Mouse (Mus musculus): ENCODE results near the gene Slc47a1. TPM values are rescaled to one million over a fixed set of nuclear protein-coding genes. Genes with fewer than 3 reads are reported as not detected.

The Slc47a1 gene
- total and polyA plus RNA-seq, 2 experiments from 2014 or later, result 3.2 to 7.7 TPM

GRCm38 (mm10) chr11:61300716-61301392, 77.3 kb downstream of the Slc47a1 start:
- no peak for DNase-seq (ENCODE audit: low spot score)
- WGBS, result 23% methylated on average over 12 of the region's 16 CpGs
- H3K4me2 ChIP-seq (ENCODE audit: low read depth, low read length), result 0 out of 2 replicates have a peak overlapping the region, but pooled peaks have one; percentile 18

GRCm38 (mm10) chr11:61300205-61300604, 77.9 kb downstream of the Slc47a1 start:
- no peaks in the 10 kb centered on the region for H3K9me3 ChIP-seq (ENCODE audit: low read length)
- H3K27ac ChIP-seq, result no peak overlapping the region
- H3K4me1 ChIP-seq (ENCODE audit: insufficient read depth, low read length), result 0 out of 2 replicates have a peak, but pooled peaks cover 3% of the 10 kb centered on the region

More at GRCm38 (mm10) chr11:61300716-61301392, 77.3 kb downstream of the Slc47a1 start:
- Histone ChIP-seq H3K4me1 (ENCODE audit: insufficient read depth, low read length) (0 out of 2 replicates have a peak, but pooled peaks cover 3% of the 10 kb centered on the region), H3K9me3 (ENCODE audit: low read length) (no peaks in the 10 kb centered on the region; the same call in 1 of the 2 replicates), H3K36me3 (ENCODE audit: insufficient read depth, low read length) (no peaks in the 10 kb centered on the region), H3K4me3 (ENCODE audit: low read length) (no peak overlapping the region), H3K27me3 (ENCODE audit: insufficient read depth, low read length) (no peaks in the 10 kb centered on the region), H3K9ac (replicated peaks; ENCODE audit: low read length) (no peak overlapping the region), H3K27ac (no peak overlapping the region)
- TF ChIP-seq CTCF (IDR thresholded peaks at IDR 0.05; ENCODE audit: low read depth), result no peak
- no peak for ATAC-seq

GRCm38 (mm10) chr11:61297901-61298300, 80.2 kb downstream of the Slc47a1 start:
- Histone ChIP-seq H3K36me3 (ENCODE audit: insufficient read depth, low read length) (no peaks in the 10 kb centered on the region), H3K9me3 (ENCODE audit: low read length) (no peaks in the 10 kb centered on the region), H3K4me3 (ENCODE audit: low read length) (no peak overlapping the region), H3K9ac (replicated peaks; ENCODE audit: low read length) (no peak overlapping the region), H3K27me3 (ENCODE audit: insufficient read depth, low read length) (no peaks in the 10 kb centered on the region), H3K4me2 (ENCODE audit: low read depth, low read length) (no peak overlapping the region), H3K4me1 (ENCODE audit: insufficient read depth, low read length) (0 out of 2 replicates have a peak, but pooled peaks cover 3% of the 10 kb centered on the region), H3K27ac (no peak overlapping the region)
- ATAC-seq, result no peak
- DNase-seq (ENCODE audit: low spot score), result no peak
- 69% methylated on average over 2 of the region's 2 CpGs for WGBS
- no peak for TF ChIP-seq CTCF (IDR thresholded peaks at IDR 0.05; ENCODE audit: low read depth)

More at GRCm38 (mm10) chr11:61300205-61300604, 77.9 kb downstream of the Slc47a1 start:
- H3K4me3 ChIP-seq (ENCODE audit: low read length), result no peak overlapping the region
- H3K27me3 ChIP-seq (ENCODE audit: insufficient read depth, low read length), result no peaks in the 10 kb centered on the region
- no peaks in the 10 kb centered on the region for H3K36me3 ChIP-seq (ENCODE audit: insufficient read depth, low read length)
- TF ChIP-seq CTCF (IDR thresholded peaks at IDR 0.05; ENCODE audit: low read depth), result no peak
- no peak overlapping the region for H3K9ac ChIP-seq (replicated peaks; ENCODE audit: low read length)
- DNase-seq (ENCODE audit: low spot score) (no peak), ATAC-seq (no peak)
- WGBS, result 58% methylated on average over 3 of the region's 3 CpGs
- H3K4me2 ChIP-seq (ENCODE audit: low read depth, low read length), result no peak overlapping the region

- no peak overlapping the region for H3K27ac ChIP-seq
- H3K4me1 ChIP-seq (ENCODE audit: insufficient read depth, low read length), result 0 out of 2 replicates have a peak, but pooled peaks cover 3% of the 10 kb centered on the region
- H3K9ac ChIP-seq (replicated peaks; ENCODE audit: low read length), result no peak overlapping the region
- no peaks in the 10 kb centered on the region for H3K9me3 ChIP-seq (ENCODE audit: low read length)
- no peaks in the 10 kb centered on the region for H3K36me3 ChIP-seq (ENCODE audit: insufficient read depth, low read length)
- ATAC-seq (no peak), DNase-seq (ENCODE audit: low spot score) (no peak)
- H3K27me3 ChIP-seq (ENCODE audit: insufficient read depth, low read length), result no peaks in the 10 kb centered on the region
- 93% methylated on average over 2 of the region's 2 CpGs for WGBS
- no peak overlapping the region for H3K4me2 ChIP-seq (ENCODE audit: low read depth, low read length)
- no peak overlapping the region for H3K4me3 ChIP-seq (ENCODE audit: low read length)
- TF ChIP-seq CTCF (IDR thresholded peaks at IDR 0.05; ENCODE audit: low read depth), result no peak
Observed at GRCm38 (mm10) chr11:61297326-61297725, 80.8 kb downstream of the Slc47a1 start.

- Histone ChIP-seq H3K27ac (no peak overlapping the region), H3K36me3 (ENCODE audit: insufficient read depth, low read length) (no peaks in the 10 kb centered on the region), H3K4me2 (ENCODE audit: low read depth, low read length) (no peak overlapping the region), H3K9me3 (ENCODE audit: low read length) (no peaks in the 10 kb centered on the region), H3K4me3 (ENCODE audit: low read length) (no peak overlapping the region), H3K4me1 (ENCODE audit: insufficient read depth, low read length) (0 out of 2 replicates have a peak, but pooled peaks cover 3% of the 10 kb centered on the region), H3K9ac (replicated peaks; ENCODE audit: low read length) (no peak overlapping the region), H3K27me3 (ENCODE audit: insufficient read depth, low read length) (no peaks in the 10 kb centered on the region)
- TF ChIP-seq CTCF (IDR thresholded peaks at IDR 0.05; ENCODE audit: low read depth), result no peak
- 24% methylated on average over 1 of the region's 1 CpGs for WGBS
- no peak for ATAC-seq
- no peak for DNase-seq (ENCODE audit: low spot score)
Observed at GRCm38 (mm10) chr11:61296556-61296955, 81.6 kb downstream of the Slc47a1 start.

GRCm38 (mm10) chr11:61295556-61295955, 82.6 kb downstream of the Slc47a1 start:
- Histone ChIP-seq H3K4me2 (ENCODE audit: low read depth, low read length) (no peak overlapping the region), H3K4me3 (ENCODE audit: low read length) (no peak overlapping the region), H3K27ac (no peak overlapping the region), H3K36me3 (ENCODE audit: insufficient read depth, low read length) (no peaks in the 10 kb centered on the region), H3K4me1 (ENCODE audit: insufficient read depth, low read length) (no peaks in the 10 kb centered on the region), H3K9me3 (ENCODE audit: low read length) (no peaks in the 10 kb centered on the region), H3K9ac (replicated peaks; ENCODE audit: low read length) (no peak overlapping the region), H3K27me3 (ENCODE audit: insufficient read depth, low read length) (no peaks in the 10 kb centered on the region)
- ATAC-seq, result no peak
- WGBS, result 91% methylated on average over 2 of the region's 2 CpGs
- no peak for DNase-seq (ENCODE audit: low spot score)
- no peak for TF ChIP-seq CTCF (IDR thresholded peaks at IDR 0.05; ENCODE audit: low read depth)

GRCm38 (mm10) chr11:61294431-61294830, 83.7 kb downstream of the Slc47a1 start:
- no peaks in the 10 kb centered on the region for H3K27me3 ChIP-seq (ENCODE audit: insufficient read depth, low read length)
- TF ChIP-seq CTCF (IDR thresholded peaks at IDR 0.05; ENCODE audit: low read depth), result no peak
- no peaks in the 10 kb centered on the region for H3K4me1 ChIP-seq (ENCODE audit: insufficient read depth, low read length)
- H3K9ac ChIP-seq (replicated peaks; ENCODE audit: low read length), result no peak overlapping the region
- H3K36me3 ChIP-seq (ENCODE audit: insufficient read depth, low read length), result no peaks in the 10 kb centered on the region
- 73% methylated on average over 3 of the region's 3 CpGs for WGBS
- no peak overlapping the region for H3K4me2 ChIP-seq (ENCODE audit: low read depth, low read length)
- H3K4me3 ChIP-seq (ENCODE audit: low read length), result no peak overlapping the region
- no peak for DNase-seq (ENCODE audit: low spot score)
- no peak overlapping the region for H3K27ac ChIP-seq
- H3K9me3 ChIP-seq (ENCODE audit: low read length), result no peaks in the 10 kb centered on the region
- ATAC-seq, result no peak

Other genes starting within 250 kb of the Slc47a1 start
- gene Usp22, start 203.3 kb downstream of the Slc47a1 start, total RNA-seq (2014; rRNA removed), result 526 and 577 TPM in 2 replicates
- 251 and 278 TPM in 2 replicates for gene Usp22, start 203.3 kb downstream of the Slc47a1 start, polyA plus RNA-seq (2015; fragmentation: Nextera tagmentation; extraction: Ambion mirVana)
- 0.63 and 0.93 TPM in 2 replicates for gene Aldh3a1, start 170.8 kb downstream of the Slc47a1 start, total RNA-seq (2014; rRNA removed)
- gene Aldh3a1, start 170.8 kb downstream of the Slc47a1 start, polyA plus RNA-seq (2015; fragmentation: Nextera tagmentation; extraction: Ambion mirVana), result 0.94 and 1.1 TPM in 2 replicates
- 37.9 and 40.4 TPM in 2 replicates for gene Aldh3a2, start 110.9 kb downstream of the Slc47a1 start, total RNA-seq (2014; rRNA removed)
- gene Aldh3a2, start 110.9 kb downstream of the Slc47a1 start, polyA plus RNA-seq (2015; fragmentation: Nextera tagmentation; extraction: Ambion mirVana), result 36.2 and 37.3 TPM in 2 replicates
- 0.16 TPM in 1 of 2 replicates, not detected in the other for gene Slc47a2, start 35.5 kb downstream of the Slc47a1 start, total RNA-seq (2014; rRNA removed)
- 0.14 and 0.21 TPM in 2 replicates for gene Slc47a2, start 35.5 kb downstream of the Slc47a1 start, polyA plus RNA-seq (2015; fragmentation: Nextera tagmentation; extraction: Ambion mirVana)
- 74.3 and 74.9 TPM in 2 replicates for gene Rnf112, start 75.8 kb upstream of the Slc47a1 start, total RNA-seq (2014; rRNA removed)
- 22.0 and 23.8 TPM in 2 replicates for gene Rnf112, start 75.8 kb upstream of the Slc47a1 start, polyA plus RNA-seq (2015; fragmentation: Nextera tagmentation; extraction: Ambion mirVana)
- gene Mfap4, start 107.1 kb upstream of the Slc47a1 start, total RNA-seq (2014; rRNA removed), result 42.1 and 68.1 TPM in 2 replicates
- 38.7 and 43.3 TPM in 2 replicates for gene Mfap4, start 107.1 kb upstream of the Slc47a1 start, polyA plus RNA-seq (2015; fragmentation: Nextera tagmentation; extraction: Ambion mirVana)
- 50.5 and 58.8 TPM in 2 replicates for gene Mapk7, start 116.1 kb upstream of the Slc47a1 start, total RNA-seq (2014; rRNA removed)
- 43.1 TPM in 2 replicates for gene Mapk7, start 116.1 kb upstream of the Slc47a1 start, polyA plus RNA-seq (2015; fragmentation: Nextera tagmentation; extraction: Ambion mirVana)
- gene B9d1, start 126.8 kb upstream of the Slc47a1 start, total RNA-seq (2014; rRNA removed), result 22.8 and 33.9 TPM in 2 replicates
- gene B9d1, start 126.8 kb upstream of the Slc47a1 start, polyA plus RNA-seq (2015; fragmentation: Nextera tagmentation; extraction: Ambion mirVana), result 26.2 and 29.7 TPM in 2 replicates
- gene Epn2, start 201.3 kb upstream of the Slc47a1 start, total RNA-seq (2014; rRNA removed), result 76.4 and 84.2 TPM in 2 replicates
- 56.1 and 59.9 TPM in 2 replicates for gene Epn2, start 201.3 kb upstream of the Slc47a1 start, polyA plus RNA-seq (2015; fragmentation: Nextera tagmentation; extraction: Ambion mirVana)